Mouse (Mus musculus): Measurements from ENCODE around the gene Adarb1. TPM values are rescaled to one million over a fixed set of nuclear protein-coding genes. Genes with fewer than 3 reads are reported as not detected.

The Adarb1 gene
- polyA plus RNA-seq, 1 experiment from 2014 or later: 6.3 TPM

DNA sequence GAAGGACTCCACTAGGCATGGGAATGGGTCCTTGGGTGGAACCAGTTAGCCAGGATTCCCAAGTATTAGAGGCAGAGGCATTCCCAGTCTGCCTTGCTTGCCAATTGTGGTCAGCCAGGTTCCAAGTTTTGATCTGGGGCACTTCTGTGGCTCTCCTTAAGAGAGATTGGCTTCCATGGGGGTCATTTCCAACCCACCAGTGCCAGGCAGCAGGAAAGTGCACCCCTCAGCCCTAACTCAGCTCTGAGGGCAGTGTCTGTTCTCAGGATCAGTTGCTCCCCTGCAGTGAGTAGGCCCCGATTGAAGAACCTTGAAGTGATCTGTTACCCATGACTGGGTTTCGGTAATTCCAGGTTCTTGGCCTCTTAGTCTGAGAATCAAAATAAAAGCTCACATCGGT lies 162.8 kb downstream of the Adarb1 start:
- Histone ChIP-seq H3K4me2 (replicated peaks; ENCODE audit: low read depth, low read length) (no peak overlapping the region), H3K4me3 (ENCODE audit: low read depth, low read length) (no peak overlapping the region), H3K27ac (ENCODE audit: low read depth, low read length) (no peak overlapping the region), H3K36me3 (ENCODE audit: control insufficient read depth, insufficient read depth, low read length) (no peaks in the 10 kb centered on the region), H3K4me1 (replicated peaks; ENCODE audit: control insufficient read depth, insufficient read depth, low read length) (peaks cover 2% of the 10 kb centered on the region; the same call in 1 of the 2 replicates), H3K27me3 (ENCODE audit: control insufficient read depth, insufficient read depth, low read length) (no peaks in the 10 kb centered on the region), H3K9ac (ENCODE audit: low read depth, low read length) (no peak overlapping the region), H3K9me3 (ENCODE audit: control insufficient read depth, low read length) (no peaks in the 10 kb centered on the region)
- ATAC-seq (ENCODE audit: low FRiP score): no peak
- no peak for DNase-seq (ENCODE audit: low spot score)
- WGBS: 77% methylated on average over 3 of the region's 3 CpGs

DNA sequence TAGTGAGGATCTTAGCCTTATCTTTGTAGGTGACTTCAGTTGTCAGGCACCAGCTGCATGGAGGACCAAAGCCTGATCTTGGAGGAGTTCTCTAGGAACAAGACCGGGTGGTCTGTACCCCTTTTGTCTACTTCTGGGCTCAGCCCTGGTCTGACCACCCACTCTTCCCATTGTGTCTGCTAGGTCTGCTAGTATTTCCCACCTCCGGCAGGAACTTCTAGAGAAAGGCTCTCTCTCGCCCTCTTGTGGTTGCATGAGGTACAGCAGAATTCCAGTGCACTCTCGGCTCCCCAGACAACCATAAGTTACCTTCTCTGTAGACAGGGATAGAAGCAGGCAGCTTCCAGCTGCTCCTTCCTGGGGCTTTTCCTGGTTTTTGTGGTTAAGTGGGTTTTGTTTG lies 165.3 kb downstream of the Adarb1 start:
- peak; percentile 93 for DNase-seq (ENCODE audit: low spot score)
- Histone ChIP-seq H3K9me3 (ENCODE audit: control insufficient read depth, low read length) (no peaks in the 10 kb centered on the region), H3K4me1 (replicated peaks; ENCODE audit: control insufficient read depth, insufficient read depth, low read length) (no peaks in the 10 kb centered on the region; the same call in 1 of the 2 replicates), H3K27me3 (ENCODE audit: control insufficient read depth, insufficient read depth, low read length) (no peaks in the 10 kb centered on the region), H3K27ac (ENCODE audit: low read depth, low read length) (no peak overlapping the region), H3K9ac (ENCODE audit: low read depth, low read length) (no peak overlapping the region), H3K36me3 (ENCODE audit: control insufficient read depth, insufficient read depth, low read length) (no peaks in the 10 kb centered on the region), H3K4me2 (replicated peaks; ENCODE audit: low read depth, low read length) (no peak overlapping the region), H3K4me3 (ENCODE audit: low read depth, low read length) (no peak overlapping the region)
- 0% methylated on average over 4 of the region's 4 CpGs for WGBS
- ATAC-seq (ENCODE audit: low FRiP score): peak; percentile 76

DNA sequence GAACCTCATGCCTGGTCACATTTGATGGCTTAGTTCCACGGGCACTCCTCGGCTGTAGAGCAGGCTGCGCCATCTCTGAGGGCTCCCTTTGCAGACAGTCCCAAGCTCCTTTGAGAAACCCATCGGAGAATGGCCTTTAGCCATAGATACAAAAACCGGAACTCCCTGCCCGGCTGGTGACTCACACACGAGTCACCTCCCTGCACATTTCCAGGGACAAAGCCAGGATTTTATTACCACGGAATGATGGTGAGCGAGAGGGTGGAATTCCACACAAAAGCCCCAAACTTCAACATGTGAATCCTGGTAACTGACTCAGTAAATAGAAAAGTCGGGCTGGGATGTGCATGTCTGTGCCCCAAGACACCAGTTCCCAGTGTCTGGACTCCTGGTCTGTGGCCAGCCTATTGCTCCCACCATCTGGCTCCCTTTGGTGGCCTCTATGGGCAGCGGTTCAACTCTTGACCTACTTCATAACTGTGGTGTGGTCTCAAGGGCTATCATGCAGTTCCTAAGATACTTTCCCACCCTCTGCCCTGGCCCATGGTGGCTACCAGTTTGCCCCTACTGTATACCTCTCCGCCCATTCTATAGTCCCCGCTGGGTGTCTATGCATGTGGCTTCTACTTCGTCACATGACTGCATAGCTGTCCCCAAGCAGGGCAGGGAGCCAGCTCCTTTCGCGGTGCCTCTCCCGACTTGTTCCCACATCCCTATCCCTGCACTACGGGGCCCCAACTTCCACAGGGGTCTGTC lies 166.1 kb downstream of the Adarb1 start:
- H3K27ac ChIP-seq (ENCODE audit: low read depth, low read length): no peak overlapping the region
- peak; percentile 38; the same call in 1 of the 2 replicates for ATAC-seq (ENCODE audit: low FRiP score)

DNA sequence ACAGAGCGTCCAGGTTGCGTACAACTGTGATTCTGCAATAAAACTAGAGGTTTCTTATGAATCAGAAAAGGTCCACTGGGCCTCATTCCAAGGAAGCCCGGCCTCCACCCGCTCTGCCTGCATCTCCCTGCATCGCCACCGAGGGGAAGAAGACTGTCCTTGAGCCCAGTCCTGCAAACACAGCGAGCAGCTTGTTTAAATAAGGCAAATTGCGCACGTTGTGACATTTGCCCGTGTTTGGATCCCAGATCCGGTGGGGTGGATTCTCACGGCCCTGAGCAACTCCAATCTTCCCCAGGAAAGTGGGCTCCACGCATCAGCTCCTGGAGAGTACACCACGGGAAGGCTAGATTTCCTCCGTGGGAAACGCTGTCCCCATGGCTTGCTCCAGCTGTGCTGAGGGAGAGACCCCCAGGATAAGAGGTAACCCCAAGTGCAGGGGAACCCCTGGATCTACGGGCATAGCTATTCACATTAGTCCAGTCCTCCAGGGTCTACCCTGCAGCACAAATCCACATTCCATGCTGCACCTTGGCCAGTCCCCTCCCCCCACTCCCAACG lies 166.8 kb downstream of the Adarb1 start:
- Histone ChIP-seq H3K9me3 (ENCODE audit: control insufficient read depth, low read length) (no peaks in the 10 kb centered on the region), H3K36me3 (ENCODE audit: control insufficient read depth, insufficient read depth, low read length) (no peaks in the 10 kb centered on the region), H3K4me2 (replicated peaks; ENCODE audit: low read depth, low read length) (no peak overlapping the region), H3K27me3 (ENCODE audit: control insufficient read depth, insufficient read depth, low read length) (no peaks in the 10 kb centered on the region), H3K27ac (ENCODE audit: low read depth, low read length) (no peak overlapping the region), H3K9ac (ENCODE audit: low read depth, low read length) (no peak overlapping the region), H3K4me1 (replicated peaks; ENCODE audit: control insufficient read depth, insufficient read depth, low read length) (no peaks in the 10 kb centered on the region; the same call in 1 of the 2 replicates), H3K4me3 (ENCODE audit: low read depth, low read length) (no peak overlapping the region)
- ATAC-seq (ENCODE audit: low FRiP score) (no peak), DNase-seq (ENCODE audit: low spot score) (no peak)
- 67% methylated on average over 18 of the region's 18 CpGs for WGBS

More for the DNA sequence above, 166.1 kb downstream of the Adarb1 start:
- WGBS: 77% methylated on average over 18 of the region's 18 CpGs
- no peak for DNase-seq (ENCODE audit: low spot score)
- no peaks in the 10 kb centered on the region for H3K9me3 ChIP-seq (ENCODE audit: control insufficient read depth, low read length)
- no peaks in the 10 kb centered on the region for H3K36me3 ChIP-seq (ENCODE audit: control insufficient read depth, insufficient read depth, low read length)
- no peak overlapping the region for H3K4me2 ChIP-seq (replicated peaks; ENCODE audit: low read depth, low read length)
- no peak overlapping the region for H3K4me3 ChIP-seq (ENCODE audit: low read depth, low read length)
- no peak overlapping the region for H3K9ac ChIP-seq (ENCODE audit: low read depth, low read length)
- no peaks in the 10 kb centered on the region for H3K27me3 ChIP-seq (ENCODE audit: control insufficient read depth, insufficient read depth, low read length)
- no peaks in the 10 kb centered on the region; the same call in 1 of the 2 replicates for H3K4me1 ChIP-seq (replicated peaks; ENCODE audit: control insufficient read depth, insufficient read depth, low read length)

DNA sequence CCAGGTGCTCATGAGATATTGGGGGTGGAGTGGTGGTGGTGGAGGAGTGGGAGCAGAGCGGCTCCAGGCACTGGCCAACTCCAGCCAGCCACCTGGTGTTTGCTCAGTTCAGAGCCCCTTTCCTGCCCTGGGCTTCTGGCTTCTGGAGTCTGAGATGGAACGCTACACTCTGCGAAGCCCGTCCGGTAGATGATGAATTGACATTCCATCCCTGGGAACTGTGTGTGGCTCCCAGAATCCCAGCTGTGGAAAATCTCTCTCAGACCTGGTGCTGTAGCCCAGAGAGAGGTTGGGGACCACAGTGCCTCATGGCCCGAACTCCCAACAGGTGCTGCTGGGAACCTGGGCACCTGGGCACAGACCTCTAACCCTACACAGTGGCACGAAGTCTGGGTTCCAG lies 170.4 kb downstream of the Adarb1 start:
- Histone ChIP-seq H3K4me2 (replicated peaks; ENCODE audit: low read depth, low read length) (no peak overlapping the region), H3K36me3 (ENCODE audit: control insufficient read depth, insufficient read depth, low read length) (no peaks in the 10 kb centered on the region), H3K9me3 (ENCODE audit: control insufficient read depth, low read length) (no peaks in the 10 kb centered on the region), H3K27ac (ENCODE audit: low read depth, low read length) (no peak overlapping the region), H3K27me3 (ENCODE audit: control insufficient read depth, insufficient read depth, low read length) (no peaks in the 10 kb centered on the region), H3K4me1 (replicated peaks; ENCODE audit: control insufficient read depth, insufficient read depth, low read length) (no peaks in the 10 kb centered on the region; the same call in 1 of the 2 replicates), H3K9ac (ENCODE audit: low read depth, low read length) (no peak overlapping the region), H3K4me3 (ENCODE audit: low read depth, low read length) (no peak overlapping the region)
- DNase-seq (ENCODE audit: low spot score) (no peak), ATAC-seq (ENCODE audit: low FRiP score) (no peak)
- WGBS: 70% methylated on average over 7 of the region's 7 CpGs

DNA sequence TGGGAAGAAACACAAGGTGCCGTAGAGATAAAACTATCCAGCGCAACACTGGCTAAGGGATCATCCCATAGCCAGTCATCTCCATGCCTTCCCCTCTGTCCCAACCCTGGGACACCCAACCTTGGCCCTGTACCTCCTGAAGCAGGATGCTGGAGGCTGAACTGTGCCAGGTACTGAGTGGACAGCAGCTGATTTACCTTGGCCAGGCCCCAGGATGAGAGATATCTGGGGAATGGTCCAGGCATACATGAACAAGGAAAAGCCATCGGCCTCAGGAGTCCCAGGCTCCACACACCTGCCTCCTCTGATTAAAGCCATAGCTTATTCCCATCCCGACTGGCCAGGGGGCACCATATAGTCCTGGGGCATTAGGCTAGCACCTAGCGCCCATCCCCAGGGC lies 171.0 kb downstream of the Adarb1 start:
- DNase-seq (ENCODE audit: low spot score) (no peak), ATAC-seq (ENCODE audit: low FRiP score) (no peak)
- H3K36me3 ChIP-seq (ENCODE audit: control insufficient read depth, insufficient read depth, low read length): no peaks in the 10 kb centered on the region
- H3K4me2 ChIP-seq (replicated peaks; ENCODE audit: low read depth, low read length): no peak overlapping the region
- no peaks in the 10 kb centered on the region for H3K9me3 ChIP-seq (ENCODE audit: control insufficient read depth, low read length)
- H3K4me3 ChIP-seq (ENCODE audit: low read depth, low read length): no peak overlapping the region
- no peaks in the 10 kb centered on the region for H3K27me3 ChIP-seq (ENCODE audit: control insufficient read depth, insufficient read depth, low read length)
- H3K9ac ChIP-seq (ENCODE audit: low read depth, low read length): no peak overlapping the region
- H3K4me1 ChIP-seq (replicated peaks; ENCODE audit: control insufficient read depth, insufficient read depth, low read length): no peaks in the 10 kb centered on the region; the same call in 1 of the 2 replicates
- H3K27ac ChIP-seq (ENCODE audit: low read depth, low read length): no peak overlapping the region
- whole genome bisulfite sequencing: 86% methylated on average over 5 of the region's 5 CpGs

DNA sequence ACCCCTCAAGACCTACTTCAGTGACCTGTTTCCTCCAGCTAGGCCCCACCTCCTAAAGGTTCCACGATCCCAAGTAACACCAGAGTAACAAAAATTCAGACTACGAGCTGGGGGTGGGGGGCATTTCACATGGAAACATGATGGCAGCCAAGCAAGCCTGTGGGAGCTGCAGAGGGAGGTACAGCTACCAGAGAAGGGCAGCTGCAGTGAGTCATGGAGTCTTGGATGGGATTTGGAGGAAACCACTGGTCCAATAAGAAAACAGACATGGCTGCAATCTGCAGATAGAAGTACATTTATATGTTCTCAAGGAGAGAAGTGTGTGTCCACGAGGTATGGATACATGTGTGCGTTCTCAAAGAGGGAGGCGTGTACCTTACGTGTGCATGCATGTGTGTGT lies 173.3 kb downstream of the Adarb1 start:
- Histone ChIP-seq H3K9ac (ENCODE audit: low read depth, low read length) (no peak overlapping the region), H3K4me2 (replicated peaks; ENCODE audit: low read depth, low read length) (no peak overlapping the region), H3K27me3 (ENCODE audit: control insufficient read depth, insufficient read depth, low read length) (no peaks in the 10 kb centered on the region), H3K27ac (ENCODE audit: low read depth, low read length) (no peak overlapping the region), H3K4me1 (replicated peaks; ENCODE audit: control insufficient read depth, insufficient read depth, low read length) (no peaks in the 10 kb centered on the region), H3K4me3 (ENCODE audit: low read depth, low read length) (no peak overlapping the region), H3K36me3 (ENCODE audit: control insufficient read depth, insufficient read depth, low read length) (no peaks in the 10 kb centered on the region), H3K9me3 (ENCODE audit: control insufficient read depth, low read length) (no peaks in the 10 kb centered on the region)
- ATAC-seq (ENCODE audit: low FRiP score): no peak
- DNase-seq (ENCODE audit: low spot score): no peak
- 89% methylated on average over 6 of the region's 6 CpGs for WGBS

DNA sequence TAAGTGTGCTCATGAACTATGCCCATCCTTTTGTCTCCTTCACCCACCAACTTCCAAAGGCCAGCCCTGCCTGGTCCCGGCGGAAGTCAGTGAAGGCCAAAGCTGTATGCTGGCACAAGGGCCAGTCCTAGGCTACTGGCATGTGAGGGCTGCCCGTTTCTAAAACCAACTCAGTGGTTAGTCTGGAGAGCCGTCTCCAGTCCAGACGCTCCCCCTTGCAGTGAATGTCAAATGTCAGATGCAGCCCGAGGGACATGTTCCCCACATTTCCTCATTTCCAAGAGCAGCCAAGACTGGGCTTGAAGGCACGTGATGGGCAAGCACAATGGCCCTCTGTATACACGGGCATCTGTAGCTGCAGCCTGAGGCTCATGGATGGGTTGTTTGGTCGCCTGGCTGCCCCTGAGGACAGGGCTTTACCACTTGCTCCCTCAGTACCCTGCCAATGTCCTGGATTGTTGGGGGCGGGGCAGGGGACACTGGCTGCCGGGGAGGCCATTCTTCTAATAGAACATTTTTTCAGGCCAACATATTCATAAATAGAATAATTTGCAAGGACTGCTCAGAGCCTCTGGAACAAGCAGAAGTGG lies 174.4 kb downstream of the Adarb1 start:
- H3K9ac ChIP-seq (ENCODE audit: low read depth, low read length): no peak overlapping the region
- no peaks in the 10 kb centered on the region for H3K4me1 ChIP-seq (replicated peaks; ENCODE audit: control insufficient read depth, insufficient read depth, low read length)
- no peaks in the 10 kb centered on the region for H3K27me3 ChIP-seq (ENCODE audit: control insufficient read depth, insufficient read depth, low read length)
- no peaks in the 10 kb centered on the region for H3K9me3 ChIP-seq (ENCODE audit: control insufficient read depth, low read length)
- no peak overlapping the region for H3K27ac ChIP-seq (ENCODE audit: low read depth, low read length)
- ATAC-seq (ENCODE audit: low FRiP score) (no peak), DNase-seq (ENCODE audit: low spot score) (no peak)
- WGBS: 68% methylated on average over 11 of the region's 11 CpGs
- no peak overlapping the region for H3K4me3 ChIP-seq (ENCODE audit: low read depth, low read length)
- no peaks in the 10 kb centered on the region for H3K36me3 ChIP-seq (ENCODE audit: control insufficient read depth, insufficient read depth, low read length)
- H3K4me2 ChIP-seq (replicated peaks; ENCODE audit: low read depth, low read length): no peak overlapping the region

DNA sequence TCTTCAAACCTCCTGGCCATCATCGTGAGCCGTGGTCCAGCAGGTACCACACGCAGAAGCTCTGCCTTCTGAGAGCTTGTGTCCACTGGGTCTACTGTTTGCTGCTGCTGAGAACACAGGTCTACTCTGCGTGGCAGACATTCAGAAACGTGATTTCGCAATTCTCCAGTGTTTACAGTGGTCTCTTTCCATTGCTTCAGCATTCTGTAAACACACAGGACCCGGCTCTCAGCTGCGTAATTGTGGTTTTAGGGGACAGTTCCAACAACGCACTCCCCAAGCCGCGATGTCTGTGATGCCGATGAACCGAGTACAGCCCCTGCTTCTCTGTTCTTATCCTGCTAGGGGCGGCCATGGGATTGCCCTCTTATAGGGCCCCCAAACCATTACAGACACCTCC lies 175.2 kb downstream of the Adarb1 start:
- ATAC-seq (ENCODE audit: low FRiP score): no peak
- Histone ChIP-seq H3K36me3 (ENCODE audit: control insufficient read depth, insufficient read depth, low read length) (no peaks in the 10 kb centered on the region), H3K9ac (ENCODE audit: low read depth, low read length) (no peak overlapping the region), H3K27ac (ENCODE audit: low read depth, low read length) (no peak overlapping the region), H3K9me3 (ENCODE audit: control insufficient read depth, low read length) (no peaks in the 10 kb centered on the region), H3K27me3 (ENCODE audit: control insufficient read depth, insufficient read depth, low read length) (no peaks in the 10 kb centered on the region), H3K4me1 (replicated peaks; ENCODE audit: control insufficient read depth, insufficient read depth, low read length) (no peaks in the 10 kb centered on the region), H3K4me2 (replicated peaks; ENCODE audit: low read depth, low read length) (no peak overlapping the region), H3K4me3 (ENCODE audit: low read depth, low read length) (no peak overlapping the region)
- 92% methylated on average over 14 of the region's 14 CpGs for WGBS
- DNase-seq (ENCODE audit: low spot score): no peak

All from hindbrain, embryonic 11.5 days (tissue).